18 mouse cellular contexts compared by ENCODE assay signal in the genomic region with DNA sequence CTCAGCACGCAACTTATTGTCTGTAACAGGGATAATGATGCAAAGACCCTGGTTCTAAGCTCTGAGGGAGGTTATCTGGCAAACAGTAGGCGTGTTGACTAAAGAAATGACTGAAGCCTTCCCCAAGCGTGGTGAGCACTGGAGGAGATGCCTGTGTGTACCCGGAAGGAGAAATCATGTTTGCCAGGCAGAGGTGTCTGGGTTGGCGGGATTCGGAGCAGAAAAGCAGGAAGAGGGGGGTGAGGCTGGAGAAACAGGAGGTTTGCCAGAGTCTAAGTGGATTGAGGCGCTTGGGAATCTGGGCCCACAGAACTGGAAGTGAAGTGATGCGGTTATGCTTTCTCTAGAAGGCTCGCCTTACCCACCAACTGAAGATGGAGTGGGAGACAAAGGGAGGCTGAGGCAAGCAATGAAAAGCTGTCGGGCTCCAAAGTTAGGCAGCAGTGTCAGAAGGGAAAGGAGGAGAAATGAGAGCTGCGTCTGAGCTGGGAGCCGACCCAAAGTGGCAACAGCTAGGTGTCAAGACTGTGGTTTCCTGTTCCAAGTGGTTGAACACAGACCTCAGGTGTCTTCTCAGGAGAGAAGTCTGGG. TPM values are rescaled to one million over a fixed set of nuclear protein-coding genes. Genes with fewer than 3 reads are reported as not detected.
DNase-seq lines count a peak whose midpoint lies in the region; TF ChIP-seq lines count a peak whose summit lies in the region.
"Had no signal": no experiment of that assay in that cellular context is flagged by ENCODE, and none has a peak within 500 bp of the region (broad histone marks: within the 10 kb centered on the region; RNA-seq: fewer than 3 reads in every experiment).

No protein-coding gene starts in this region.

- TF ChIP-seq POLR2A in thymus, adult 2 months (IDR thresholded peaks at IDR 0.05; ENCODE audit: control insufficient read depth, extremely low read depth, insufficient read depth, low read length, poor library complexity), result no peak

- no peaks in the 10 kb centered on the region for H3K36me3 ChIP-seq in thymus, adult 2 months (ENCODE audit: control insufficient read depth, insufficient read depth, low read length)
- H3K36me3 ChIP-seq: forebrain, embryonic 10.5 days; hindbrain, embryonic 12.5 days had no signal

- peak overlapping the region; percentile 39 for H3K27ac ChIP-seq in thymus, adult 2 months (ENCODE audit: control insufficient read depth, insufficient read depth, low read length)
- H3K27ac ChIP-seq: forebrain, embryonic 10.5 days; hindbrain, embryonic 12.5 days; kidney, postnatal 0 days; liver, embryonic 15.5 days had no signal

- 60% methylated on average over 12 of the region's 12 CpGs for WGBS in thymus, adult 2 months

- H3K4me3 ChIP-seq in thymus, adult 2 months (ENCODE audit: control insufficient read depth, insufficient read depth, low read length), result no peak overlapping the region
- H3K4me3 ChIP-seq: forebrain, embryonic 10.5 days; hindbrain, embryonic 12.5 days; liver, embryonic 15.5 days had no signal

- intact Hi-C loops in left cerebral cortex, postnatal 10 days (cut with DNase I), result no loop called here

- TF ChIP-seq CTCF in thymus, adult 2 months (IDR thresholded peaks at IDR 0.05; ENCODE audit: borderline replicate concordance, control insufficient read depth, extremely low read depth, insufficient read depth, low read length, poor library complexity), result no peak

- H3K4me1 ChIP-seq in thymus, adult 2 months (replicated peaks; ENCODE audit: control insufficient read depth, insufficient read depth, low read length), result peaks cover 30% of the 10 kb centered on the region

- peak; percentile 25 to 38 for DNase-seq in left cerebral cortex, adult 18-20 months (ENCODE audit: low spot score in 2 of 2)
- no peak for DNase-seq in left cerebral cortex, postnatal 10 days (ENCODE audit: extremely low spot score in 1 of 2, low spot score in 2 of 2)
- no peak for DNase-seq in thymus, adult 2 months
- no peak for DNase-seq in thymus, postnatal 10 days (ENCODE audit: low spot score in 2 of 2)
- peak; percentile 43 for DNase-seq in T-cell, adult 2 months (ENCODE audit: low spot score)
- peak; percentile 34 to 44 for DNase-seq in right cerebral cortex, postnatal 36 days (ENCODE audit: low spot score in 2 of 2)
- DNase-seq in cerebellum, adult 11-12 months, result no peak
- DNase-seq in urinary bladder, postnatal 25 days (ENCODE audit: low spot score), result no peak
- DNase-seq: adrenal gland, adult 8-10 months; layer of hippocampus, adult 9-11 months had no signal

- no peaks in the 10 kb centered on the region for H3K27me3 ChIP-seq in thymus, adult 2 months (ENCODE audit: control insufficient read depth, insufficient read depth, low read length)
- H3K27me3 ChIP-seq: hindbrain, embryonic 12.5 days; liver, embryonic 15.5 days had no signal

RNA-seq across cellular contexts. Expression of gene Qprt, which starts 9.7 kb away (rescaled TPM):
- total RNA-seq in left cerebral cortex, adult 18-20 months (2021), result under 1 TPM; 0.54 to 0.63 TPM
- under 1 TPM in 1 of 2 experiments, not detected in 1; 0.22 TPM for total RNA-seq in left cerebral cortex, postnatal 10 days (2021)
- 8.0 and 10.1 TPM in 2 replicates for polyA plus RNA-seq in thymus, adult 2 months (2012; rRNA removed)

RNA-seq across cellular contexts. Expression of gene AI467606, which starts 21.2 kb away (rescaled TPM):
- 1 to 10 TPM; 1.1 to 1.6 TPM for total RNA-seq in left cerebral cortex, adult 18-20 months (2021)
- total RNA-seq in left cerebral cortex, postnatal 10 days (2021), result 1 to 10 TPM; 1.4 to 2.1 TPM
- polyA plus RNA-seq in thymus, adult 2 months (2012; rRNA removed), result 518 and 532 TPM in 2 replicates

RNA-seq across cellular contexts. Expression of gene Zg16, which starts 25.2 kb away (rescaled TPM):
- not detected for total RNA-seq in left cerebral cortex, adult 18-20 months (2021)
- total RNA-seq in left cerebral cortex, postnatal 10 days (2021), result not detected
- polyA plus RNA-seq in thymus, adult 2 months (2012; rRNA removed), result 0.73 and 1.2 TPM in 2 replicates
- total RNA-seq: adrenal gland, adult 8-10 months had no signal
- polyA plus RNA-seq: embryonic facial prominence, embryonic 14.5 days; forebrain, embryonic 10.5 days; hindbrain, embryonic 12.5 days; kidney, postnatal 0 days; limb, embryonic 11.5 days; midbrain, embryonic 14.5 days; neural tube, embryonic 11.5 days had no signal

RNA-seq across cellular contexts. Expression of gene Spn, which starts 25.3 kb away (rescaled TPM):
- total RNA-seq in left cerebral cortex, adult 18-20 months (2021), result under 1 TPM; 0.09 to 0.16 TPM
- total RNA-seq in left cerebral cortex, postnatal 10 days (2021), result under 1 TPM; 0.11 to 0.12 TPM
- polyA plus RNA-seq in thymus, adult 2 months (2012; rRNA removed), result 135 and 157 TPM in 2 replicates
- polyA plus RNA-seq: hindbrain, embryonic 12.5 days; midbrain, embryonic 14.5 days had no signal

Comparison
In these comparisons a context has a peak if more than half of its experiments do, and no peak if none do; other contexts are left out.
1. DNase-seq: peak in left cerebral cortex, adult 18-20 months (2 of 2), T-cell, adult 2 months (single experiment) and right cerebral cortex, postnatal 36 days (2 of 2); none in left cerebral cortex, postnatal 10 days (0 of 2), thymus, adult 2 months (single experiment), thymus, postnatal 10 days (0 of 2), cerebellum, adult 11-12 months (single experiment) and urinary bladder, postnatal 25 days (single experiment).